Mouse (Mus musculus): ENCODE results near the gene Ces1e. TPM values are rescaled to one million over a fixed set of nuclear protein-coding genes. Genes with fewer than 3 reads are reported as not detected.

The Ces1e gene
- polyA plus RNA-seq, 1 experiment from 2014 or later = 0.66 TPM

GRCm38 (mm10) chr8:93197685-93198525 is 31.5 kb downstream of the Ces1e start, which contains the start of gene Ces1d:
Gene Ces1d (minus strand): TSS chr8:93197838.
- H3K27me3 ChIP-seq (replicated peaks; ENCODE audit: control insufficient read depth, insufficient read depth, low read length) = no peaks in the 10 kb centered on the region
- H3K4me1 ChIP-seq (replicated peaks; ENCODE audit: control insufficient read depth, insufficient read depth, low read length) = peaks cover 4% of the 10 kb centered on the region; the same call in 1 of the 2 replicates
- ATAC-seq = peak; percentile 36
- 45% methylated on average over 8 of the region's 8 CpGs for WGBS
- H3K9me3 ChIP-seq (ENCODE audit: control insufficient read depth) = no peaks in the 10 kb centered on the region
- no peak within 1 kb of the TSS for H3K4me3 ChIP-seq (ENCODE audit: low read depth, low read length)
- no peak within 1 kb of the TSS for H3K27ac ChIP-seq (ENCODE audit: low read depth, low read length)
- no peak within 1 kb of the TSS for H3K4me2 ChIP-seq (replicated peaks; ENCODE audit: low read depth)
- TF ChIP-seq CTCF (IDR thresholded peaks at IDR 0.05; ENCODE audit: low read depth) = no peak
- no peak within 1 kb of the TSS for H3K9ac ChIP-seq (ENCODE audit: low read depth, low read length)
- H3K36me3 ChIP-seq (ENCODE audit: control insufficient read depth, insufficient read depth) = no peaks in the 10 kb centered on the region

- no peaks in the 10 kb centered on the region for H3K27me3 ChIP-seq (replicated peaks; ENCODE audit: control insufficient read depth, insufficient read depth, low read length)
- TF ChIP-seq CTCF (IDR thresholded peaks at IDR 0.05; ENCODE audit: low read depth) = no peak
- H3K27ac ChIP-seq (ENCODE audit: low read depth, low read length) = no peak overlapping the region
- no peak overlapping the region for H3K4me3 ChIP-seq (ENCODE audit: low read depth, low read length)
- no peak for ATAC-seq
- no peak overlapping the region for H3K4me2 ChIP-seq (replicated peaks; ENCODE audit: low read depth)
- H3K9me3 ChIP-seq (ENCODE audit: control insufficient read depth) = no peaks in the 10 kb centered on the region
- H3K36me3 ChIP-seq (ENCODE audit: control insufficient read depth, insufficient read depth) = no peaks in the 10 kb centered on the region
- no peak overlapping the region for H3K9ac ChIP-seq (ENCODE audit: low read depth, low read length)
- 95% methylated on average over 5 of the region's 5 CpGs for WGBS
- H3K4me1 ChIP-seq (replicated peaks; ENCODE audit: control insufficient read depth, insufficient read depth, low read length) = peaks cover 4% of the 10 kb centered on the region; the same call in 1 of the 2 replicates
Measured at GRCm38 (mm10) chr8:93196436-93196835, 33.0 kb downstream of the Ces1e start.

GRCm38 (mm10) chr8:93180581-93181129 is 48.8 kb downstream of the Ces1e start:
- no peak for ATAC-seq
- TF ChIP-seq CTCF (IDR thresholded peaks at IDR 0.05; ENCODE audit: low read depth) = no peak
- H3K9ac ChIP-seq (ENCODE audit: low read depth, low read length) = no peak overlapping the region
- no peak overlapping the region for H3K4me3 ChIP-seq (ENCODE audit: low read depth, low read length)
- H3K9me3 ChIP-seq (ENCODE audit: control insufficient read depth) = no peaks in the 10 kb centered on the region
- WGBS = 64% methylated on average over 4 of the region's 4 CpGs
- H3K4me1 ChIP-seq (replicated peaks; ENCODE audit: control insufficient read depth, insufficient read depth, low read length) = no peaks in the 10 kb centered on the region
- H3K4me2 ChIP-seq (replicated peaks; ENCODE audit: low read depth) = no peak overlapping the region
- H3K36me3 ChIP-seq (ENCODE audit: control insufficient read depth, insufficient read depth) = no peaks in the 10 kb centered on the region
- no peak overlapping the region for H3K27ac ChIP-seq (ENCODE audit: low read depth, low read length)
- no peaks in the 10 kb centered on the region for H3K27me3 ChIP-seq (replicated peaks; ENCODE audit: control insufficient read depth, insufficient read depth, low read length)

GRCm38 (mm10) chr8:93176593-93176992 is 52.8 kb downstream of the Ces1e start:
- Histone ChIP-seq H3K9ac (ENCODE audit: low read depth, low read length) (no peak overlapping the region), H3K4me2 (replicated peaks; ENCODE audit: low read depth) (no peak overlapping the region), H3K36me3 (ENCODE audit: control insufficient read depth, insufficient read depth) (no peaks in the 10 kb centered on the region), H3K4me3 (ENCODE audit: low read depth, low read length) (no peak overlapping the region), H3K9me3 (ENCODE audit: control insufficient read depth) (no peaks in the 10 kb centered on the region), H3K27ac (ENCODE audit: low read depth, low read length) (no peak overlapping the region), H3K27me3 (replicated peaks; ENCODE audit: control insufficient read depth, insufficient read depth, low read length) (no peaks in the 10 kb centered on the region), H3K4me1 (replicated peaks; ENCODE audit: control insufficient read depth, insufficient read depth, low read length) (no peaks in the 10 kb centered on the region)
- ATAC-seq = no peak
- no peak for TF ChIP-seq CTCF (IDR thresholded peaks at IDR 0.05; ENCODE audit: low read depth)
- 63% methylated on average over 1 of the region's 1 CpGs for WGBS

GRCm38 (mm10) chr8:93174554-93174953 is 54.9 kb downstream of the Ces1e start:
- Histone ChIP-seq H3K4me1 (replicated peaks; ENCODE audit: control insufficient read depth, insufficient read depth, low read length) (no peaks in the 10 kb centered on the region), H3K4me2 (replicated peaks; ENCODE audit: low read depth) (no peak overlapping the region), H3K27me3 (replicated peaks; ENCODE audit: control insufficient read depth, insufficient read depth, low read length) (no peaks in the 10 kb centered on the region), H3K9me3 (ENCODE audit: control insufficient read depth) (no peaks in the 10 kb centered on the region), H3K4me3 (ENCODE audit: low read depth, low read length) (no peak overlapping the region), H3K36me3 (ENCODE audit: control insufficient read depth, insufficient read depth) (no peaks in the 10 kb centered on the region), H3K9ac (ENCODE audit: low read depth, low read length) (no peak overlapping the region), H3K27ac (ENCODE audit: low read depth, low read length) (no peak overlapping the region)
- 73% methylated on average over 2 of the region's 2 CpGs for WGBS
- no peak for TF ChIP-seq CTCF (IDR thresholded peaks at IDR 0.05; ENCODE audit: low read depth)
- ATAC-seq = no peak

- no peak for TF ChIP-seq CTCF (IDR thresholded peaks at IDR 0.05; ENCODE audit: low read depth)
- 39% methylated on average over 1 of the region's 1 CpGs for WGBS
- Histone ChIP-seq H3K36me3 (ENCODE audit: control insufficient read depth, insufficient read depth) (no peaks in the 10 kb centered on the region), H3K4me2 (replicated peaks; ENCODE audit: low read depth) (no peak overlapping the region), H3K4me1 (replicated peaks; ENCODE audit: control insufficient read depth, insufficient read depth, low read length) (no peaks in the 10 kb centered on the region), H3K9ac (ENCODE audit: low read depth, low read length) (no peak overlapping the region), H3K27me3 (replicated peaks; ENCODE audit: control insufficient read depth, insufficient read depth, low read length) (no peaks in the 10 kb centered on the region), H3K4me3 (ENCODE audit: low read depth, low read length) (no peak overlapping the region), H3K27ac (ENCODE audit: low read depth, low read length) (no peak overlapping the region), H3K9me3 (ENCODE audit: control insufficient read depth) (no peaks in the 10 kb centered on the region)
- ATAC-seq = no peak
Measured at GRCm38 (mm10) chr8:93171846-93172590, 57.4 kb downstream of the Ces1e start.

Data from intestine, postnatal 0 days (tissue).